Mouse (Mus musculus): Measurements from ENCODE around the gene Pcif1.

DNA sequence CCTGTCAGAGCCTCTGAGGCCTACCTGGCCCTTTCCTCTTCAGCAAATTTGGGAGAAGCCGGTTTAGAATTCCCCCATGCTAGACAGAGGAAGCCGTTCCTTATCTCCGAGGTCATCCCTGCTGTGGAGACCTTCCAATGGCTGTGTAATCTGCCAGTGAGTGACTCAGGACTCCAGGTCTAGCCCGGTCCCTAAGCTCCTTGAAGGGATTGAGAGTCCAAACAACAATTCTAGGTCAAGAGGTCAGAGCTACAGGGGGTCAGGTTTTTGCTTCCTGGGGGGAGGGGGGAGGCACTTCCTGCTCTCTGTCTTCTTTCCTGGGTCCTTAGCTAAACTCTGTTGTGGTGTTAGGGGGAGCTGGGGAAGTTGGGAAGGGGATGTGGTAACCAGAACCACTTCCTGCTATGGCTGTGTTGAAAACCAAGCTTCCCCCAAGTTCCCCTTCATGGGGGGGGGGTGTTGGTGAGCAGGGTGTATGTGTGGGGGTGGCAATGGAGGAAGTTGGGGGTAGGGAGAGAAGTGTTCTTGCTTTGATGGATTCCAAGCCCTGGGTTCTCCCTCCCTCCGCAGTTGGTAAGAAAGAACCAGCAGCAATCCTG, 63.7 kb downstream of the Pcif1 start:
- TF ChIP-seq CTCF (IDR thresholded peaks at IDR 0.05), result no peak
- no peak for TF ChIP-seq POLR2A (IDR thresholded peaks at IDR 0.05; ENCODE audit: insufficient read depth, low read depth, low read length)

Data from heart, adult 2 months (tissue).